Mouse (Mus musculus) thymus, adult 18-20 months (tissue): ENCODE data around the gene Skap1.

Source experiments
- DNase-seq, 2 experiments: peaks; one replicate each; pipeline ENCODE4 v3.0.0; 2022; ENCODE audit warnings: mixed read lengths in 2 of 2

Gene Skap1

GRCm38 (mm10) chr11:96463986-96464715 lies at the start of gene Skap1:
Gene Skap1, plus strand, starts transcription at chr11:96464593.
- DNase-seq, result peak; percentile 51 to 69

- DNase-seq, result no peak
Measured at GRCm38 (mm10) chr11:96421074-96421473, 43.3 kb upstream of the Skap1 start.

GRCm38 (mm10) chr11:96421517-96422265 lies 42.7 kb upstream of the Skap1 start:
- DNase-seq, result no peak

- no peak for DNase-seq
Measured at GRCm38 (mm10) chr11:96425193-96425592, 39.2 kb upstream of the Skap1 start.

- DNase-seq, result no peak
Measured at GRCm38 (mm10) chr11:96426191-96426590, 38.2 kb upstream of the Skap1 start.

GRCm38 (mm10) chr11:96426805-96427204 lies 37.6 kb upstream of the Skap1 start:
- no peak for DNase-seq

- no peak for DNase-seq
Measured at GRCm38 (mm10) chr11:96429062-96429461, 35.3 kb upstream of the Skap1 start.

- DNase-seq, result no peak
Measured at GRCm38 (mm10) chr11:96429891-96430290, 34.5 kb upstream of the Skap1 start.

- no peak for DNase-seq
Measured at GRCm38 (mm10) chr11:96431871-96432270, 32.5 kb upstream of the Skap1 start.

GRCm38 (mm10) chr11:96434888-96435287 lies 29.5 kb upstream of the Skap1 start:
- no peak for DNase-seq

- no peak for DNase-seq
Measured at GRCm38 (mm10) chr11:96436525-96436924, 27.9 kb upstream of the Skap1 start.

GRCm38 (mm10) chr11:96438787-96439186 lies 25.6 kb upstream of the Skap1 start:
- peak; percentile 71 to 74 for DNase-seq

- DNase-seq, result peak; percentile 45 to 80
Measured at GRCm38 (mm10) chr11:96441546-96442185, 22.7 kb upstream of the Skap1 start.

GRCm38 (mm10) chr11:96442468-96442867 lies 21.9 kb upstream of the Skap1 start:
- DNase-seq, result no peak

- DNase-seq, result no peak
Measured at GRCm38 (mm10) chr11:96447931-96448330, 16.5 kb upstream of the Skap1 start.

- DNase-seq, result peak in 1 of 2 experiments; percentile 60
Measured at GRCm38 (mm10) chr11:96455111-96455510, 9.3 kb upstream of the Skap1 start.

GRCm38 (mm10) chr11:96455699-96456326 lies 8.6 kb upstream of the Skap1 start:
- DNase-seq, result no peak

- DNase-seq, result no peak
Measured at GRCm38 (mm10) chr11:96456508-96457305, 7.7 kb upstream of the Skap1 start.

- no peak for DNase-seq
Measured at GRCm38 (mm10) chr11:96461766-96462165, 2.6 kb upstream of the Skap1 start.

- DNase-seq, result no peak
Measured at GRCm38 (mm10) chr11:96462191-96462752, 2.1 kb upstream of the Skap1 start.

GRCm38 (mm10) chr11:96464716-96465060 lies 295 bp downstream of the Skap1 start:
- no peak for DNase-seq

- DNase-seq, result no peak
Measured at GRCm38 (mm10) chr11:96465426-96466056, 1.1 kb downstream of the Skap1 start.
